7 mouse cellular contexts compared by ENCODE assay signal in genomic region chr8:123835451-123835850, GRCm38 (mm10). TPM values are rescaled to one million over a fixed set of nuclear protein-coding genes. Genes with fewer than 3 reads are reported as not detected.
DNase-seq lines count a peak whose midpoint lies in the region; TF ChIP-seq lines count a peak whose summit lies in the region.

No protein-coding gene starts in this region.

- TF ChIP-seq POLR2A in lung, adult 2 months (IDR thresholded peaks at IDR 0.05; ENCODE audit: borderline replicate concordance, extremely low read depth, low read depth, low read length), result no peak

- TF ChIP-seq CTCF in lung, adult 2 months (IDR thresholded peaks at IDR 0.05; ENCODE audit: insufficient read depth, low read length), result peak; percentile 68

- WGBS in lung, adult 2 months, result 57% methylated on average over 9 of the region's 9 CpGs

- no peaks in the 10 kb centered on the region for H3K4me1 ChIP-seq in lung, adult 2 months (ENCODE audit: control insufficient read depth, insufficient read depth, low read length)

- no peak overlapping the region for H3K4me3 ChIP-seq in lung, adult 2 months (replicated peaks; ENCODE audit: extremely low read depth, low read depth, low read length)

- DNase-seq in ovary, postnatal 14 days (ENCODE audit: low spot score), result peak; percentile 46
- no peak for DNase-seq in ovary, adult 18-20 months (ENCODE audit: low spot score)
- DNase-seq in adipocyte (ENCODE audit: low spot score), result peak; percentile 57
- peak; percentile 43 to 55 for DNase-seq in cerebellum, postnatal 4 days (ENCODE audit: low spot score in 2 of 2)
- peak; percentile 82 for DNase-seq in induced T-regulatory cell, adult 2 months (ENCODE audit: low read depth)
- DNase-seq in lung, adult 2 months, result peak; percentile 48
- peak; percentile 75 for DNase-seq in right cerebral cortex, postnatal 14 days

RNA-seq across cellular contexts. Expression of gene Ccsap, which starts 24.6 kb away (rescaled TPM):
- 0.80 and 0.86 TPM in 2 replicates for polyA plus RNA-seq in lung, adult 2 months (2012; rRNA removed)

RNA-seq across cellular contexts. Expression of gene Rab4a, which starts 29.7 kb away (rescaled TPM):
- polyA plus RNA-seq in lung, adult 2 months (2012; rRNA removed), result 7.3 and 7.9 TPM in 2 replicates

RNA-seq across cellular contexts. Expression of gene Acta1, which starts 59.1 kb away (rescaled TPM):
- polyA plus RNA-seq in lung, adult 2 months (2012; rRNA removed), result 1.2 and 1,963 TPM in 2 replicates
